Mouse (Mus musculus): ENCODE results near the gene Sowahb.

DNA sequence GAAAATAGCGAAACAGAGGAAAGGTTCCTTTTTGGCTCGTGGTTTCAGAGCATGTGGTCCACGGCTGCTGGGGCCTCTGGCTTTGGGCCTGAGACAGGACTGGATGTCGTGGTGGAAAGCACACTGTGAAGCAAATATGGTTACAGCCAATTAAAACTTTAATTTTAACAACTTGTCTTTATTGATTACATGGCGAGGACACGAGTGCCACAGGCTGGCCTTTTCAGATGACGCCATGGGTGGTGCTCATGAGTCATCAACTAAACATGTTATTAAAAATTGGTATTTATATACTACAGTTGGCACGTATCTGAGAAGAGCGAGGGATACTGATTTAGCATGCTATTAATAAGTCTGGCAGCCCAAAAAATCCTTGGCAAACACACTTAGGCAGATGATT, 7.1 kb upstream of the Sowahb start:
- TF ChIP-seq TAL1 (IDR thresholded peaks at IDR 0.05; ENCODE audit: low read length), result no peak
- TF ChIP-seq GATA1 (IDR thresholded peaks at IDR 0.05; ENCODE audit: low read length), result no peak

All from erythroblast, embryonic 14.5 days (primary cell).